Mouse (Mus musculus) forebrain, embryonic 16.5 days (tissue): ENCODE data around the gene Snx6. TPM values are rescaled to one million over a fixed set of nuclear protein-coding genes. Genes with fewer than 3 reads are reported as not detected.

Source experiments
- ATAC-seq: fragments of 200-750 bp; cut with Nextera tagmentation; 2 replicates; pipeline ENCODE4 v1.8.0; 2017; ENCODE audit warnings: mild to moderate bottlenecking, moderate library complexity
- H3K27ac ChIP-seq: fragments of 300-500 bp; sonication (generic); 2 replicates; pipeline ENCODE4 v1.5.1; 2014; ENCODE audit warnings: low read length, control low read depth
- H3K27me3 ChIP-seq: fragments of 300-500 bp; sonication (generic); replicated peaks from 2 replicates; pipeline ENCODE4 v1.6.1; 2014; ENCODE audit warnings: low read length; ENCODE audit not compliant: control insufficient read depth, insufficient read depth
- H3K36me3 ChIP-seq: fragments of 300-500 bp; sonication (generic); 2 replicates; pipeline ENCODE4 v1.6.1; 2014; ENCODE audit not compliant: control insufficient read depth, insufficient read depth
- H3K4me1 ChIP-seq: fragments of 300-500 bp; sonication (generic); replicated peaks from 2 replicates; pipeline ENCODE4 v1.6.1; 2014; ENCODE audit warnings: low read length; ENCODE audit not compliant: control insufficient read depth, insufficient read depth
- H3K4me2 ChIP-seq: fragments of 300-500 bp; sonication (generic); 2 replicates; pipeline ENCODE4 v1.6.1; 2014; ENCODE audit warnings: mild to moderate bottlenecking, low read length, control low read depth
- H3K4me3 ChIP-seq: fragments of 300-500 bp; sonication (generic); replicated peaks from 2 replicates; pipeline ENCODE4 v1.5.1; 2014; ENCODE audit warnings: mild to moderate bottlenecking, low read length, control low read depth
- H3K9ac ChIP-seq: fragments of 300-500 bp; sonication (generic); replicated peaks from 2 replicates; pipeline ENCODE4 v1.6.1; 2014; ENCODE audit warnings: low read depth, low read length, control low read depth
- H3K9me3 ChIP-seq: fragments of 300-500 bp; sonication (generic); 2 replicates; pipeline ENCODE4 v1.6.1; 2016; ENCODE audit warnings: low read length; ENCODE audit not compliant: control insufficient read depth
- WGBS: fragments of 180-500 bp; shearing (Covaris S2); extraction: QIAGEN DNeasy Blood & Tissue Kit; methylation state at CpG from one replicate; pipeline ENCODE4 v1.1.7; 2014; 5-methylcytosine and 5-hydroxymethylcytosine counted together
- polyA plus RNA-seq: library from polyadenylated mRNA; unstranded; fragments of >200 nt; fragmentation: Nextera tagmentation; extraction: Ambion mirVana; gene quantifications from 2 replicates; pipeline ENCODE4 v1.2.1, GENCODE M21; 2015

Gene Snx6
- polyA plus RNA-seq, 1 experiment from 2014 or later, result 147 TPM

GRCm38 (mm10) chr12:54830574-54830973 lies 35.1 kb upstream of the Snx6 start:
- Histone ChIP-seq H3K27ac (no peak overlapping the region), H3K4me2 (no peak overlapping the region), H3K36me3 (no peaks in the 10 kb centered on the region), H3K4me1 (peaks cover 5% of the 10 kb centered on the region; the same call in 1 of the 2 replicates), H3K9me3 (no peaks in the 10 kb centered on the region), H3K4me3 (no peak overlapping the region), H3K27me3 (no peaks in the 10 kb centered on the region), H3K9ac (no peak overlapping the region)
- 19% methylated on average over 6 of the region's 6 CpGs for WGBS
- peak; percentile 90 for ATAC-seq

- WGBS, result 69% methylated on average over 5 of the region's 5 CpGs
- no peaks in the 10 kb centered on the region for H3K36me3 ChIP-seq
Measured at GRCm38 (mm10) chr12:54829876-54830275, 34.4 kb upstream of the Snx6 start.

DNA sequence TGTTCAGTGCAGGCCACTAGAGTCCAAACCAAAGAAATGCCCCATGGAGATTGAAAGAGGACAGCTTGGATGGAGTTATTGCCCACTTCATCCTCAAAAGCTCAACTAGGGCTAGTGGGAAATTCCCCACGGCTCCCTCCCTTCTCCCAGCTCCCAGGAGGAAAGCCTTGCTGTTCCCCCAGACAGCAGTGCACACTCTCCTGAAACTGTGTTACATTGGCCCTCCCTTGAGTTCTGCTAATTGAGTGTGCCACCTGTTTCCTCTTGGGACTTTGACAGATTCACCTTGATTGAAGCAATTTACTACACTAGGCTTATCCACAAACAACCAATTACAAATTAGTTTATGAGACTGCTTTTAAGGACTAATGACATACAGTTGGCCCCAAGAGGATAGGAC lies 32.5 kb upstream of the Snx6 start:
- WGBS, result 79% methylated on average over 1 of the region's 1 CpGs
- no peak overlapping the region for H3K4me3 ChIP-seq

More at GRCm38 (mm10) chr12:54829876-54830275, 34.4 kb upstream of the Snx6 start:
- Histone ChIP-seq H3K9ac (no peak overlapping the region), H3K4me2 (no peak overlapping the region), H3K4me3 (no peak overlapping the region), H3K4me1 (peaks cover 2% of the 10 kb centered on the region; the same call in 1 of the 2 replicates), H3K27me3 (no peaks in the 10 kb centered on the region), H3K27ac (no peak overlapping the region), H3K9me3 (no peaks in the 10 kb centered on the region)
- ATAC-seq, result no peak

GRCm38 (mm10) chr12:54825202-54825601 lies 29.7 kb upstream of the Snx6 start:
- ATAC-seq, result no peak
- H3K9me3 ChIP-seq, result no peaks in the 10 kb centered on the region
- no peak overlapping the region for H3K4me3 ChIP-seq
- no peak overlapping the region for H3K4me2 ChIP-seq
- no peak overlapping the region for H3K9ac ChIP-seq
- no peaks in the 10 kb centered on the region for H3K36me3 ChIP-seq
- 93% methylated on average over 3 of the region's 3 CpGs for WGBS
- H3K27me3 ChIP-seq, result no peaks in the 10 kb centered on the region
- H3K27ac ChIP-seq, result no peak overlapping the region
- peaks cover 5% of the 10 kb centered on the region; the same call in 1 of the 2 replicates for H3K4me1 ChIP-seq

More for the DNA sequence above, 32.5 kb upstream of the Snx6 start:
- Histone ChIP-seq H3K36me3 (no peaks in the 10 kb centered on the region), H3K27me3 (no peaks in the 10 kb centered on the region), H3K9ac (no peak overlapping the region), H3K4me2 (no peak overlapping the region), H3K9me3 (no peaks in the 10 kb centered on the region), H3K4me1 (peaks cover 5% of the 10 kb centered on the region; the same call in 1 of the 2 replicates), H3K27ac (no peak overlapping the region)
- ATAC-seq, result no peak

DNA sequence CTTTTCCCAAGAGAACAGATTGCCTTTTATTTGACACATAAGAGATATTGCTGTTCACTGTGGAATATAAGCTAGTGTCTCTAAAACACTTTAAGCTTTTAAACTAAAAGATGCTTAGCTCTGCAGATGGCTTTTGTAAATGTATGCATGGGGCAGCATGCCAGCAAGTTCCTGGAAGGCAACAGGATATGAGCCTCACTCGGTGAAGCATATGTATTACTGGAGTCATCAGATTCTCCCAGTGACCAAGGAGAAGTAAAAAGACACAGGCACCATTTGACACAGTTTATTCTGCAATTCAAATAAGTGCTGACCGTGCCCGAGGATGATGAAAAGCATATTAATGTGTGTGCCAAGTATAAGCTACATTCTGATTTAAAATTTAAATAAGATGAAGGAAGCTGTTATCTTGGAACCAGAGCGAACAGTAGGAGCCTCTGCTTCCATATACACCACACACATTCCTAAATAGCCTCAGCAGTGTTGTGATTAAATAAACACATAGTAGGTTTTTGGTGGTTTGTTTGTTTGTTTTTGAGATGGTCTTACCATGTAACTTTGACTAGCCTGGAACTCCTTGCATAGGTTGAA lies 27.4 kb upstream of the Snx6 start:
- Histone ChIP-seq H3K9ac (no peak overlapping the region), H3K9me3 (no peaks in the 10 kb centered on the region), H3K27me3 (no peaks in the 10 kb centered on the region), H3K27ac (no peak overlapping the region; the same call in 1 of the 2 replicates), H3K36me3 (no peaks in the 10 kb centered on the region), H3K4me2 (no peak overlapping the region), H3K4me3 (no peak overlapping the region), H3K4me1 (peaks cover 5% of the 10 kb centered on the region; the same call in 1 of the 2 replicates)
- WGBS, result 29% methylated on average over 4 of the region's 4 CpGs
- peak; percentile 90 for ATAC-seq

- H3K9ac ChIP-seq, result no peak overlapping the region
- no peaks in the 10 kb centered on the region for H3K36me3 ChIP-seq
- H3K27me3 ChIP-seq, result no peaks in the 10 kb centered on the region
- WGBS, result 40% methylated on average over 2 of the region's 2 CpGs
- no peaks in the 10 kb centered on the region for H3K9me3 ChIP-seq
- peaks cover 5% of the 10 kb centered on the region; the same call in 1 of the 2 replicates for H3K4me1 ChIP-seq
- ATAC-seq, result no peak
- no peak overlapping the region for H3K4me2 ChIP-seq
- no peak overlapping the region for H3K27ac ChIP-seq
- no peak overlapping the region for H3K4me3 ChIP-seq
Measured at GRCm38 (mm10) chr12:54820684-54821161, 25.2 kb upstream of the Snx6 start.

GRCm38 (mm10) chr12:54819181-54819935 lies 23.9 kb upstream of the Snx6 start:
- H3K4me1 ChIP-seq, result peaks cover 5% of the 10 kb centered on the region; the same call in 1 of the 2 replicates
- no peak overlapping the region for H3K4me2 ChIP-seq
- no peak overlapping the region for H3K9ac ChIP-seq
- 72% methylated on average over 6 of the region's 6 CpGs for WGBS
- no peak overlapping the region for H3K4me3 ChIP-seq
- no peaks in the 10 kb centered on the region for H3K9me3 ChIP-seq
- H3K36me3 ChIP-seq, result no peaks in the 10 kb centered on the region
- no peak for ATAC-seq
- no peaks in the 10 kb centered on the region for H3K27me3 ChIP-seq
- no peak overlapping the region for H3K27ac ChIP-seq

DNA sequence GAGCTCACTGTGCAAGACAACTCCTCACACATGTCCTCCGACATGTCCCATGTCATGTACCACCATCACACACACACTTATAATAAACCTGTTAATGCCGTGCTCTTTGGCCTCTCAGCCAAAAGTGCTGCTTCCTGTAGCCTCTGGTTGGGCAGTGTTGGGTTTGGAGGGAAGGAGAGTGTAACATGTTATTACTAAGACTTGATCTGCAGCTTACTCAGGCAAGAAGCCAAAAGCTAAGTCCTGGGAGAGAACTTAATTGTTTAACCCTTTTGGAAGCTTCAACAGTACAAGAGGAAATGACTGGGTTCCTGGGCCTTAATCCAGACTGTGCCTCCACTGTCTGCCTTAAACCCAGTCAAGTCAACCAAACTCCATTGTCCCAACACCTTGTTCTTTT lies 14.6 kb upstream of the Snx6 start:
- no peak for ATAC-seq
- Histone ChIP-seq H3K9ac (no peak overlapping the region), H3K4me1 (no peaks in the 10 kb centered on the region), H3K27me3 (no peaks in the 10 kb centered on the region), H3K27ac (no peak overlapping the region), H3K9me3 (no peaks in the 10 kb centered on the region), H3K36me3 (no peaks in the 10 kb centered on the region), H3K4me2 (no peak overlapping the region), H3K4me3 (no peak overlapping the region)
- WGBS, result 88% methylated on average over 2 of the region's 2 CpGs

GRCm38 (mm10) chr12:54807481-54807880 lies 12.0 kb upstream of the Snx6 start:
- H3K4me2 ChIP-seq, result no peak overlapping the region
- no peak overlapping the region for H3K4me3 ChIP-seq
- 62% methylated on average over 6 of the region's 6 CpGs for WGBS
- ATAC-seq, result no peak
- H3K27me3 ChIP-seq, result no peaks in the 10 kb centered on the region
- H3K36me3 ChIP-seq, result no peaks in the 10 kb centered on the region
- H3K9me3 ChIP-seq, result no peaks in the 10 kb centered on the region
- H3K4me1 ChIP-seq, result no peaks in the 10 kb centered on the region
- H3K9ac ChIP-seq, result no peak overlapping the region
- H3K27ac ChIP-seq, result no peak overlapping the region
